Mouse (Mus musculus) megakaryocyte, embryonic 14.5 days (primary cell): ENCODE results near the gene Tas2r143.

Source experiments
- FLI1 ChIP-seq: IDR thresholded peaks from 2 replicates; pipeline ENCODE4 v1.6.1; 2012; ENCODE audit warnings: low read length, inconsistent platforms, mixed read lengths
- GATA1 ChIP-seq: IDR thresholded peaks from 3 replicates; pipeline ENCODE4 v1.6.1; 2012; ENCODE audit warnings: mixed read lengths, low read length, inconsistent platforms, borderline replicate concordance

DNA sequence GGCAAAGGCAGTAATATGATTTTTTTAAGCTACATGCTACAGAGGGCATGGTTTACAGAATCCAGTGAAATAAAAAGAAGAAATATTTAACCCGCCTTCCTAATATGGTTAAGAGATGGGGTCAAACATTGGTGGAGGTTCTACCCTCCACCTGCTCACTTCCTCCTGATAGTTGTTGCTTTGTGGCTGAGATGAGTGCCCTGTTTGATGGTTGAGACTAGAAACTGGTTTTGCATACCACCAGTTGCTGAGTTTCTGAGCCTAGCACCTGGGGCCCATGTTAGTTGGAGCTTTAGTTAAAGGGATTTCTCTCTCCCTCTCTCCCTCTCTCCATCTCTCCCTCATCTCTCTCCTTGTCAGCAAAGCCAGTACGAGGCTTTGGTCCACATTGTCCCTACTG lies 47.3 kb downstream of the Tas2r143 start:
- TF ChIP-seq GATA1 = no peak
- no peak for TF ChIP-seq FLI1
